Mouse (Mus musculus): ENCODE measurements at regions not wholly inside any gene's neighbourhood (a gene's known extent, or its start where the extent isn't known, plus 50 kb on each side); places are given as distances from the start of the nearest gene placed in this dataset.
A peak's percentile ranks its signal among the peaks of the same experiment; 100 is the strongest.

GRCm38 (mm10) chr3:69953674-69954329 is 53.6 kb upstream of the Otol1 start:
- DNase-seq (ENCODE audit: low read depth, low spot score): peak; percentile 35

GRCm38 (mm10) chr3:69922792-69923418 is 63.2 kb upstream of the Sptssb start:
- DNase-seq (ENCODE audit: low read depth, low spot score): no peak

- no peak for DNase-seq (ENCODE audit: low read depth, low spot score)
Observed at GRCm38 (mm10) chr3:69912859-69913258, 53.1 kb upstream of the Sptssb start.

- no peak for DNase-seq (ENCODE audit: low read depth, low spot score)
Observed at GRCm38 (mm10) chr3:69910073-69910472, 50.3 kb upstream of the Sptssb start.
